Mouse (Mus musculus) hindbrain, postnatal 0 days (tissue): ENCODE measurements at regions not wholly inside any gene's neighbourhood (a gene's known extent, or its start where the extent isn't known, plus 50 kb on each side); places are given as distances from the start of the nearest gene placed in this dataset.
A peak's percentile ranks its signal among the peaks of the same experiment; 100 is the strongest.

Experiments used
- ATAC-seq: fragments of 200-750 bp; cut with Nextera tagmentation; 2 replicates; pipeline ENCODE4 v1.8.0; 2017; ENCODE audit warnings: mild to moderate bottlenecking, moderate TSS enrichment, moderate library complexity
- DNase-seq: peaks from one replicate; pipeline ENCODE4 v3.0.0-alpha.2; 2015; ENCODE audit warnings: low spot score
- H3K27ac ChIP-seq: fragments of 300-500 bp; sonication (generic); 2 replicates; pipeline ENCODE4 v1.5.1; 2014; ENCODE audit warnings: mild to moderate bottlenecking
- H3K27me3 ChIP-seq: fragments of 300-500 bp; sonication (generic); 2 replicates; pipeline ENCODE4 v1.6.1; 2014; ENCODE audit warnings: low read length, mixed read lengths; ENCODE audit not compliant: insufficient read depth
- H3K36me3 ChIP-seq: fragments of 300-500 bp; sonication (generic); 2 replicates; pipeline ENCODE4 v1.6.1; 2014; ENCODE audit warnings: low read length, mixed read lengths; ENCODE audit not compliant: insufficient read depth
- H3K4me1 ChIP-seq: fragments of 300-500 bp; sonication (generic); 2 replicates; pipeline ENCODE4 v1.6.1; 2014; ENCODE audit warnings: antibody characterized with exemption, low read length, mixed read lengths; ENCODE audit not compliant: insufficient read depth
- H3K4me2 ChIP-seq: fragments of 300-500 bp; sonication (generic); 2 replicates; pipeline ENCODE4 v1.6.1; 2014; ENCODE audit warnings: low read depth, mild to moderate bottlenecking, low read length, moderate library complexity, mixed read lengths
- H3K4me3 ChIP-seq: fragments of 300-500 bp; sonication (generic); 2 replicates; pipeline ENCODE4 v1.5.1; 2014; ENCODE audit warnings: low read length
- H3K9ac ChIP-seq: fragments of 300-500 bp; sonication (generic); replicated peaks from 2 replicates; pipeline ENCODE4 v1.6.1; 2014; ENCODE audit warnings: mild to moderate bottlenecking, low read length, moderate library complexity, mixed read lengths
- H3K9me3 ChIP-seq: fragments of 300-500 bp; sonication (generic); 2 replicates; pipeline ENCODE4 v1.6.1; 2016; ENCODE audit warnings: low read length, mixed read lengths
- CTCF ChIP-seq: IDR thresholded peaks from 2 replicates; pipeline ENCODE4 v1.5.1; 2016; ENCODE audit warnings: antibody characterized with exemption, control low read depth, low read depth
- WGBS: fragments of 180-500 bp; shearing (Covaris S2); extraction: QIAGEN DNeasy Blood & Tissue Kit; methylation state at CpG from one replicate; pipeline ENCODE4 v1.1.7; 2014; 5-methylcytosine and 5-hydroxymethylcytosine counted together

DNA sequence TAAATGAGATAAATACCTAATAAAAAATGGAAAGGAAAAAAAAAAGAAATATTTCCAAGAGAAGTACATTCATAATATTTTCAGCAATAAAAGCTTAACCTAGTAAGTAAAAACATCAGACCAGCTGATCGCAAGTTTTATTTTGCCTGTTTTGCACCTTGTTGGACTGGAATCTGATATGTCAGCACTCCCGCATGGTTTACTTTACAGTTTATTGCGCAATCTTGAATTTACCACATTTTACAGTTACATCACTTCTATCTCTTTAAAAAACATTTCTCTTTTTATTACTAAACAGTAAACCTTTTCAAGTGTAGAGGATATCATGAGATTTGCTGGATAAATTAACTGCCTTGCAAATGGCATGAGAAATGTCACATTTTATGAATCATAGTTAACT, 669.1 kb upstream of the Slitrk1 start:
- Histone ChIP-seq H3K27me3 (no peaks in the 10 kb centered on the region), H3K9ac (no peak overlapping the region), H3K36me3 (no peaks in the 10 kb centered on the region), H3K4me3 (no peak overlapping the region), H3K4me2 (no peak overlapping the region), H3K4me1 (no peaks in the 10 kb centered on the region), H3K27ac (no peak overlapping the region), H3K9me3 (no peaks in the 10 kb centered on the region)
- TF ChIP-seq CTCF, result no peak
- no peak for DNase-seq
- no peak for ATAC-seq
- WGBS, result 94% methylated on average over 3 of the region's 3 CpGs

DNA sequence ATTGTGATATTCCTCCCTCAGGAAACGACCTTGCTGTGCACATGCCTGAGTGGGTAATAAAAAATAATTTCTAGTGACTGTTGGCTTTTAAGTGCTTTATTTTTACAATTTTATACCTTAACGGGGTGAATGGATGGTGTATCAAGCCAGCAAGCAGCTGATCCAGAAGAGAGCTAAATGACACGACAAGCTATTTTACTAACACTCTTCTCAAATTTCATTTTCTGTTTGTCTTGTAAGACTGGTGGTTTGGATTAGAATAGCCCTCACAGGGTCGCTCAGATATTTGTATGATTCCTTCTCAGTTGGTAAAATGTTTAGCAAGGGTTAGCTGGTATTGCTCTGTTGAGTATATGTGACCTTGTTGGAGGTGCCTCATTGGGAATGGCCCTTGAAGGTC, 665.7 kb upstream of the Slitrk1 start:
- no peak overlapping the region for H3K4me3 ChIP-seq
- ATAC-seq (no peak), DNase-seq (no peak)
- no peak for TF ChIP-seq CTCF
- no peaks in the 10 kb centered on the region for H3K36me3 ChIP-seq
- H3K4me2 ChIP-seq, result no peak overlapping the region
- H3K4me1 ChIP-seq, result no peaks in the 10 kb centered on the region
- no peaks in the 10 kb centered on the region for H3K27me3 ChIP-seq
- no peaks in the 10 kb centered on the region for H3K9me3 ChIP-seq
- 68% methylated on average over 4 of the region's 4 CpGs for WGBS
- no peak overlapping the region for H3K9ac ChIP-seq
- H3K27ac ChIP-seq, result no peak overlapping the region

DNA sequence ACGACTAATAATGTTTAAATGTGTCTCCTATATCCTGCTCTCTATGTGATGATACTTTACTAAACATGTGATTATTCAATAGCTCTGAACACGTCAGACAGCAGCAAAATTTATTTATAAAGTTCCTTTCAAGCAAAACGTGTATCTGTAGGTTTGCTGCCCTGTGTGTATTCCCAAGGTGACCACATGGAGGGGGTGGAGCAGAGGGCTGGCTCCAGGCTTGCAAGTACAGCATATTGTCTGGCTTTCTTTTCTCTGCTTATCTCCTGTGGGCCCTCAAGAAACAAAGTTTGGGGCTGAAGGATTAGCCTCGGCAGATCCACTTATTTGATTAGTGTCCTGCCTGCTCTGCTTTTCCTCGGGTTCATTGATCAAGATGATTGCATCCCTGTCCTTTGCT, 636.6 kb upstream of the Slitrk1 start:
- 57% methylated on average over 5 of the region's 5 CpGs for WGBS
- Histone ChIP-seq H3K4me1 (no peaks in the 10 kb centered on the region), H3K9me3 (no peaks in the 10 kb centered on the region), H3K27ac (no peak overlapping the region), H3K4me2 (no peak overlapping the region), H3K27me3 (no peaks in the 10 kb centered on the region), H3K4me3 (no peak overlapping the region), H3K9ac (no peak overlapping the region), H3K36me3 (no peaks in the 10 kb centered on the region)
- ATAC-seq (peak; percentile 38; the same call in 1 of the 2 replicates), DNase-seq (no peak)
- no peak for TF ChIP-seq CTCF

GRCm38 (mm10) chr14:109514920-109515319, 601.0 kb upstream of the Slitrk1 start:
- Histone ChIP-seq H3K4me1 (no peaks in the 10 kb centered on the region), H3K27me3 (no peaks in the 10 kb centered on the region), H3K9me3 (no peaks in the 10 kb centered on the region), H3K4me2 (no peak overlapping the region), H3K36me3 (no peaks in the 10 kb centered on the region), H3K4me3 (no peak overlapping the region), H3K9ac (no peak overlapping the region), H3K27ac (no peak overlapping the region)
- no peak for TF ChIP-seq CTCF
- no peak for DNase-seq
- no peak for ATAC-seq
- 90% methylated on average over 3 of the region's 3 CpGs for WGBS
